Mouse (Mus musculus): Measurements from ENCODE around the gene Drosha.
"Not testable (repeated sequence)": the region's sequence is repeated elsewhere in the genome, so short reads cannot be mapped to it uniquely, and the experiment has no call there.

- TF ChIP-seq CTCF (IDR thresholded peaks at IDR 0.05; ENCODE audit: borderline replicate concordance, insufficient read depth, low read depth, low read length); POLR2A (IDR thresholded peaks at IDR 0.05; ENCODE audit: borderline replicate concordance, insufficient read depth, low read length): not testable (repeated sequence)
Observed at GRCm38 (mm10) chr15:12801142-12801506, 23.5 kb upstream of the Drosha start.
